Mouse (Mus musculus): ENCODE results near the gene F12. TPM values are rescaled to one million over a fixed set of nuclear protein-coding genes. Genes with fewer than 3 reads are reported as not detected.
"Not testable (repeated sequence)": the region's sequence is repeated elsewhere in the genome, so short reads cannot be mapped to it uniquely, and the experiment has no call there.

Gene F12
- total RNA-seq, 1 experiment from 2014 or later = not detected

DNA sequence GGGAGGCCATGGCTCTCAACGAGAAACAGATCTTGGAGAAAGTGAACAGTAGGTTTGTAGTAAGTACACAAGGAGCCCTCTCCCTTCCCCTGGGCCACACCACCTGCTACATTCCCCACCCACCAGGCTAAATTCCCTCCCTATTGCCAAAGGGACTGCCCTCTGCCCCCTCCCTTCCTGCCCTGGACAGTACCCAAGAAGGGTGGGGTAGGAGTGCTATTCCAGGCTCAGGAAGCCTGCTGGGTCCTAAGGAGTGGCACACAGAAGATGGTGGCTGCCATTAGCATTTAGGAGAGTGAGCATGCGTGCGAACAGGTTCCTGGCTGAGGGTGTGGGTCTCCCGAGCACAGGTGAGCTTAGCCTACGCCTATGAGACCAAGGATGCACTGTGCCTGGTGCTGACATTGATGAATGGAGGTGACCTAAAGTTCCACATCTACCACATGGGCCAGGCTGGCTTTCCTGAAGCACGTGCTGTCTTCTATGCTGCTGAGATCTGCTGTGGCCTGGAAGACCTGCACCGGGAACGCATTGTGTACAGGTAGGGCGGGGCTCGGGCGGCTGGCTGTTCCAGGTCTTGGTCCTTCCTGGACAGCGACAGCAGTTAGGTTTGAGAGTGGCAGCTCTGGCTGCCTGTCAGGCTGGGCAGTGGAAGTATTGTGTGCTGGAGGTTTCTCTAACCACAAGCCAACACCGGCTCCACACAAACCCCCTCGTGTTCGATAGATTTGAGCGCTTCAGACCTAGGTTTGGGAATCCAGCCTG is 25.4 kb upstream of the F12 start:
- no peak for ATAC-seq (replicated peaks in 1 of 2; ENCODE audit: insufficient read depth in 1 of 2, low FRiP score in 2 of 2, low TSS enrichment in 1 of 2, low read depth in 1 of 2, poor library complexity in 2 of 2, severe bottlenecking in 2 of 2)

DNA sequence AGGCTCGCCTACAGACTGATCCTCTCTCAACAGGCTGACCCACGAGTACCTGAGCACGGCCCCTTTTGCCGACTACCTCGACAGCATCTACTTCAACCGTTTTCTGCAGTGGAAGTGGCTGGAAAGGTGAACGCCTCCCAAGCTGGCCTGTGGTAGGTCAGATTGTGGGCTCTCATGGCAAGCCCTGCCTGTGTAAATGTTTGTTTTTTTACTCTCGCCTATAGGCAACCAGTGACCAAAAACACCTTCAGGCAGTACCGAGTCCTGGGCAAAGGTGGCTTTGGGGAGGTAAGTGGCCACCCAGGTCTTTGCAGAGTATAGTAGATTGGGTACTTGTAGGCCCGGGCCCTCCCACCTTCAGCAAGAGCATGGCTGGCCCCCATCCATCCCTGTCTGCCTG is 24.7 kb upstream of the F12 start:
- ATAC-seq (replicated peaks in 1 of 2; ENCODE audit: insufficient read depth in 1 of 2, low FRiP score in 2 of 2, low TSS enrichment in 1 of 2, low read depth in 1 of 2, poor library complexity in 2 of 2, severe bottlenecking in 2 of 2) = no peak

DNA sequence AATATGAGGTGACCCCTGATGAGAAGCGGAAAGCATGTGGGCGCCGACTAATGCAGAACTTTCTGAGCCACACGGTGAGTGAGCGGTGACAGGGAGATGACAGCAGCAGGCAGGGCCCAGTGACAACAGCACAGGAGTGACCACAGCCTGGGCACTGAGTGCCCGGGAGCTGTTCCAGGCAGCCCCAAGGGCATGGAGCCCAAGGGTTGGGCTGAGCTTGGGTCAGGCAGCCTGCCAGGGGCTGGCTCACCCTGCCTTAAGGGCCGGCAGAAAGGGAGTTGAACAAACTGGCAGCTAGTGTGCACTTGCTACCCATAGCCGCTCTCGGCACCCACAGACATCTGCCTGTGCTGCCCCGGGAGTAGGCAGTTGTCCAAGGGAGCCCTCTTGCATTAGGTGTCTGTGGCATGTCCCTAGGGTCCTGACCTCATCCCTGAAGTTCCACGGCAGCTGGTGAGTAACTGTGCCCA is 24.0 kb upstream of the F12 start:
- ATAC-seq (replicated peaks in 1 of 2; ENCODE audit: insufficient read depth in 1 of 2, low FRiP score in 2 of 2, low TSS enrichment in 1 of 2, low read depth in 1 of 2, poor library complexity in 2 of 2, severe bottlenecking in 2 of 2) = no peak

DNA sequence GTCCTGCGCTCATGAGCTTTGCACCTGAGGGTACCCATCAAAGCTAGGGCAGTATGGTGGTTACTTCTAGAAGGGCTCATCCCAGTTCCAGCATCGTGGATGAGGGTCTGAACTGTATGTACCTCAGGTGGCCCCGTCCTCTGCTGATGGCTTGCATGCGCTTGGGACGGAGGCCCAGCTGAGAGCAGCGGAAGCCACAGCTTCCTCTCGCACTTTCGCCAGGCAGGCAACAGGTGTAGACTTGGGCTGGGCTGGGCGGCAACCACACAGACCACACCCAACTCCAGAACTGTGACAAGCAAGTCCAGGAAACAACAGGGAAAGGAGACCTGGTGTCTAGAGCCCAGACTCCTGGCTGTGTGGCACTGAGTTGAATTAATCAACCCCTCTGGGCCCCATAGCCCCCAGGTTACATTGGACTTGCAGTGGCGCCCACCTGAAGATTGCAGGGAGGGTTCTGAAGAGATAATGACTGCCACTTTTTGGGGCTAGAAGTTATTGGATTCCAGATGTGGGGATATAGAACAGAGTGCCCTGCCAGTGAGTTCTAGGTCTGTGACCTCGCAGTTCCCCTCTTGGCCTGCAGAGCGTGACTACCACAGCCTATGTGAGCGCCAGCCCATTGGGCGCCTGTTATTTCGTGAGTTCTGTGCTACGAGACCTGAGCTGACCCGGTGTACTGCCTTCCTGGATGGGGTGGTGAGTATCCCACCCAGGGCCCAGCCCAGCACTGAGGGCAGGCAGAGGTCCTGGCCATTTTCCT is 23.3 kb upstream of the F12 start:
- peak; percentile 8 to 22; a peak in 2 of 4 replicates for ATAC-seq (replicated peaks in 1 of 2; ENCODE audit: insufficient read depth in 1 of 2, low FRiP score in 2 of 2, low TSS enrichment in 1 of 2, low read depth in 1 of 2, poor library complexity in 2 of 2, severe bottlenecking in 2 of 2)

DNA sequence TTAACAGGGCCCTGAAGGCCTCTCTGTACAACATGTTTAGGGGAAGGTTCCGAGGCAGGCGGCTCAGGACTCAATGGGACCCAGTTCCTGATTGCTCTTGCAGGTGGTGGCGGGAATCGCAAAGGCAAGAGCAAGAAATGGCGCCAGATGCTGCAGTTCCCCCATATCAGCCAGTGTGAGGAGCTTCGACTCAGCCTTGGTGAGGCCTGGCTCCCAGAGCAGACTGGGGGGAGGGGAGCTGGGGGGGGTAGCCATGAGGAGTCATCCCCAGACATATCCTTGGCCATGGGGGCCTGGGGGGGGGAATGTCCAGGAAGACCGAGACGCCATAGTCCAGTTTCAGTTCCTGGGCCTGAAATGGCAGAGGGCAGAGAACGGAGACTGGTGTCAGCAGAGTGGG is 22.6 kb upstream of the F12 start:
- ATAC-seq (replicated peaks in 1 of 2; ENCODE audit: insufficient read depth in 1 of 2, low FRiP score in 2 of 2, low TSS enrichment in 1 of 2, low read depth in 1 of 2, poor library complexity in 2 of 2, severe bottlenecking in 2 of 2) = no peak

DNA sequence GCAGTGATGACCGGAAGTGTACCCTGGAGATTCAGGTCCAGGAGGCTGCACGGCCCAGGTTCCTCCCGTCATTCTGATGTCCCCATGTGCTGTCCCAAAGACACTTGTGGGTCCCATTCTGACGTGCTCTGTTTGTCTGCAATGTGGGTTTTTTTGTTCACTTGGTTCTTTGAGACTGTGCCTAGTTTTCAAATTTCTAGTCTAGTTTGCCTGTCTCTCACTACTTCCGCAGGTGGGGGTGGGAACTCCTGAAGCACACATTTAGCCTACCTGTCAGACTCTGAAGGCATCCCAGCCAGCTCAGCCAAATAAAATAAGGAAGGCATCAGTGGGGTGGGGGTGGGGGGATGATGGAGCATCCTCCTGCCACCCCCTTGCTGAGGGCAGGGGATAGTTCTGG is 21.5 kb upstream of the F12 start:
- no peak for ATAC-seq (replicated peaks in 1 of 2; ENCODE audit: insufficient read depth in 1 of 2, low FRiP score in 2 of 2, low TSS enrichment in 1 of 2, low read depth in 1 of 2, poor library complexity in 2 of 2, severe bottlenecking in 2 of 2)

DNA sequence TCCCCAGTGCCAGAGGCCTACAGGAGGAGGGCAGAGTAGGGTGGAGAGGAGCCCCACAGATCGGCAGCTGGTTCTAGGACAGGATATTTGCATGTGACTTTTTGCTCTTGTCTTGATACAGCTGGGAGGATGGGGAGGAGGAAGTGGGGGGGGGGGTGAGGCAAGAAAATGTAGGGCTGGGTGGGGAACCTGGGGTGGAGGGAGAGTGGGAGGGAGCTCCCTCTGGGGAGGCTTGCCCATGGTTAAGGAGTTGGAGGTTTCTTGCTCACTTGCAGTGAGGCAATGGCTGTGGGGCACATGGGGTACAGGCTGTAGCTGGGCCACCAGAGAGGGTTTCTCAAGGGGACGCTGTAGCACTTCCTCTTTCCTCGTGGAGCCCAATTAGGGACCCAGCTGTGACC is 20.9 kb upstream of the F12 start:
- peak; percentile 30 to 38; a peak in 3 of 4 replicates for ATAC-seq (replicated peaks in 1 of 2; ENCODE audit: insufficient read depth in 1 of 2, low FRiP score in 2 of 2, low TSS enrichment in 1 of 2, low read depth in 1 of 2, poor library complexity in 2 of 2, severe bottlenecking in 2 of 2)

DNA sequence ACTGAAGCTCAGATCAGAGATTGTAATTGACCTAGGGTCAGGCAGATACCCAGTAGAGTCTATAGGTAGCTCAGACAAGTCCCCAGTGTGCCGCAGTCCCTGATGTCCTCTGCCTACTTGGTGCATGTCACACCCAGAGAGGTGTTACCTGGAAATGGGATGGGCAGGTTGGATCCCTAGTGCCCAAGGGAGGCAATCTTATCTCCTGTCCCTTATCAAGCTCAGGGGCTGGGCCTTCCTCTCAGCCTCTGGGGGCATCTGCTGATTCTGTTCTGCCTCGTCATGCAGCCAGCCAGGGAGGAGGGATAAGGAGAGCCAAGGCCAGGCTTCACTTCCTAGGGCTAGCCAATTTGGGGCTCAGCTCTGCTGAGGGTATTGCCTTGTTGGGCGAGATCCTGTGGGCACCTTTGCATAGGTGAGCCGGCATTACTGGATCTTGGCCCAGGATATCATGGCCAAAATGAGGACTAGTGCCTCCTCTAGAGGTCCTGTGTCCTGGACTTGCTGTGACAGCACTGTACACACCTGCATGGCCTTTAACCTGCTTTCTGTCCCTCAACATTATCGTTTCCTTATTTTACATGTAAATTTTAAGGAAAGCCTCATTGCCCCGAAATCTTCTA is 20.0 kb upstream of the F12 start:
- no peak for ATAC-seq (replicated peaks in 1 of 2; ENCODE audit: insufficient read depth in 1 of 2, low FRiP score in 2 of 2, low TSS enrichment in 1 of 2, low read depth in 1 of 2, poor library complexity in 2 of 2, severe bottlenecking in 2 of 2)

DNA sequence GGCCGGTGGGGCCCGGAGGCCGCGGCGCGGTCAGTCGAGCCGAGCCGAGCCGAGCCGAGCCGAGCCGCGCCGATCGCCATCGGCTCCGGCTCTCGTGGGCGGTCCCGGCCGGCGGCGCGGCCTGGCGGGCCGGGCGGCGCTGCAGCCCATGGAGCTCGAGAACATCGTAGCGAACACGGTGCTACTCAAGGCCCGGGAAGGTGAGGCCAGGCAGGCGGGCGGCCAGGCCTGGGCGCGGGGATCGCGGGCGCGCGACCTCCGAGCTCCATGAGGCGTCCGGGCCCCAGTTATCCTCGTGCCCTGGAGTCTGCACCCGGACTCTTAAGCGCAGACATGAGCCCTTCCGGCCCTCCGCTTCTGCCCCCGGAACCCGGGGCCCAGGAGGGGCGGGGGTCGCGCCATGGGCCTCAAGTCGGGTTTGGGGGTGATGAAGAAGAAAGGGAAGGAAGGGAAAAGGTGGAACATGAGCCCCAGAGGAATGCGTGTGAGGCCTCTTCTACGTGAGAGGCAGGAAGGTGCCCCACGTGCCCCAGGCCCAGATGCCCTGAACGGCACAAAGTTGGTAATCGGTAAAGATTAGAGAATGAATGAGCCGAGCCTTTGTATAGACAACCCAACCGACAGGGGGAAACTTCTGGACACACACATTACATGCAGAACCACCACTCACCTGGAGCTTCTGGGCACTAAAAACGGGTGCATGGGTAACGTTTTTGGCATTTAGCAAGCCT is 18.9 kb upstream of the F12 start:
- no peak for ATAC-seq (replicated peaks in 1 of 2; ENCODE audit: insufficient read depth in 1 of 2, low FRiP score in 2 of 2, low TSS enrichment in 1 of 2, low read depth in 1 of 2, poor library complexity in 2 of 2, severe bottlenecking in 2 of 2)

DNA sequence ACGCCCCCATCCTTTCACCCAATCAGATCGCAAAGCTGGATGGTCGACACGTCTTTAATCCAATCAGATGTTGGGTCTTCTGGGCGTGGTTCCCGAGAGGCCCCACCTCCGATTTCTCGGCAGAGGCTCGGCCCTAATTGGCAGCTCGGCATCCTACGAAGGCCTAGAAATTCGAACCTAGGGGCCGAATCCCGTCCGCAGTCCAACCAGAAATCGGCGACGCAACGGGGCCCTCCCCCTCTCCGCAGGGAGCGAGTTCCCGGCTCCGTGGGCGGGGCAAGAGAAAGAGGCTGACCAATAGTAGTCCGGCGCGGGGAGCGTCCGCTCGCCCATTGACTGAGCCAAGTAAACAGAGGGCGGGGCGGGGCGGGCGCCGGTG is 18.3 kb upstream of the F12 start, which contains the start of gene Grk6:
Grk6 (plus strand) TSS at position 136 of the 379 bp plus-strand sequence.
- ATAC-seq (replicated peaks in 1 of 2; ENCODE audit: insufficient read depth in 1 of 2, low FRiP score in 2 of 2, low TSS enrichment in 1 of 2, low read depth in 1 of 2, poor library complexity in 2 of 2, severe bottlenecking in 2 of 2) = peak; percentile 85

DNA sequence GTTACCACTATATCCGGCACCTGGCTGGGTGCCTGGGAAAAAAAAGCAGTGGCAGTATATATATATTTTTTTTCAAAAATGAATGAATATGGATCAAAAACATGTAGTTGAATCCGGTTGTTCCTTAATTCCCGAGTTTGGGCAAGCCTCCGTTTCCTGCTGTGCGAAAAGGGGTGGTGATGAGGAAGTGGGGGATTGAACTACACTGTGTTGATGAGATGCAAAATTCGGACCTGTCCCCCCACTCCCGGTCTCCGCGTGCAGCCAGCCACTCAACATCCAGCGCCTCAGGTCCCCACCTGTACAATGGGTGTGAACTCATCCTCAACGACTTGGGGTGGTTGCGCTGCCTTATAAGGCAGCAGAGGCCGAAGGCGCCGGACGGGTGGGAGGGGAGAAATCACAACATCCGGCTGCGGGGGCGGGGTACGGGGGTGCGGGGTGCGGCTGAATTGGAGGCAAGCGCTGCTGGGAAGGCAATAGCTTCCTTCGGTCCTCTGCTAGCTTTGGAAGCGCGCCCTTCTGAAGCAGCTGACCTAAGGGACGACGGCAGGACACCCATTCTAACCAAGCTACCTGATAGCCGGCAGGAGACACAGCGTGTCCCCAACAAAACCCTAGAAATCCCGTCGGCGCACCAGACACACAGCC is 17.8 kb upstream of the F12 start:
- peak; percentile 14 to 34; a peak in 3 of 4 replicates for ATAC-seq (replicated peaks in 1 of 2; ENCODE audit: insufficient read depth in 1 of 2, low FRiP score in 2 of 2, low TSS enrichment in 1 of 2, low read depth in 1 of 2, poor library complexity in 2 of 2, severe bottlenecking in 2 of 2)

DNA sequence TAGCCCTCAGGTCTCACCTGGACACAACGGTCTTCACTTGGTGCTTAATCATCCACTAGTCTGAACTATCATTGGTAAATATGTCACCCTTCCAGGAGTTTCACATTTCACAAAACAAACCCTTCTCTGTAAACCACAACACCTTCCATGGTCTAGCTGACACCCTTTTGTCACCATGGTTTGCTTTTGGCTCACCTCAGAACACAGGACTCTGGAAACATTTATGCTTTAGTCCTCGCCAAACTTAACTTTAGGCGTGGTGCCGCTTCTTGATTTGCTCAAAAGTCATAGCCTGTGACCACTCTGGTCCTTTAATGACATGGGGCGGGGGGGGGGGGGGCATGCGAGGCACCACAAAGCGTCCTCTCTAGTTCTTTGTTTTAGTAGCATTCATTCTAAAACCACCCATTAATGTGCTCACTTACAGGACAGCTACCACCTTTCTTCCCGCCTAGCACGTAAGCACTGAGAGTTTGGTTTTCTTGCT is 17.2 kb upstream of the F12 start:
- ATAC-seq (replicated peaks in 1 of 2; ENCODE audit: insufficient read depth in 1 of 2, low FRiP score in 2 of 2, low TSS enrichment in 1 of 2, low read depth in 1 of 2, poor library complexity in 2 of 2, severe bottlenecking in 2 of 2) = no peak

DNA sequence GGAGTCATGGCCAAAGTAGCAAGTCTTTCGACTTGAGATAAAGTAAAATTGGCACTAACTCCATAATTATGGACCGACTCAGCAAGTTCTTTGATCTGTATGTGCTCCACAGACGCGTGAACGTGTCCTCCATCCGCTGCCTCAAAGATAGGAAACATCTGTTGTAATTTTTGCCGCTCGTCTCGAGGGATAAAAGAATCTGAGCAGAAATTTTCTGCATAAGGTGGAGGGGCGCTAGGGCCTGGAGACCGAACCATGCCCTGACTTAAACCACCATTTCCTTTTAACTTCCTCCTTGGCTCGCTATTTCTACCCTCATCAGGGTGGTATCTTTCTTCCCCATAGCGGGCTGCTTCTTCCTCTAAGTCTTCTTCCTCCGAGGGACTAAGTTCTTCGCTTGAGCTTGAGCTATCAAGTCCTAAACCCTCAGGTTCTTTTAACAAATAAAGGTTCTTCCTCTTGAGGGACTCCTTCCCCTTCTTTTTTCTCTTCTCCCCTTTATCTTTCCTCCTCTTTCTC is 10.6 kb upstream of the F12 start:
- not testable (repeated sequence) for ATAC-seq (replicated peaks in 1 of 2; ENCODE audit: insufficient read depth in 1 of 2, low FRiP score in 2 of 2, low TSS enrichment in 1 of 2, low read depth in 1 of 2, poor library complexity in 2 of 2, severe bottlenecking in 2 of 2)

DNA sequence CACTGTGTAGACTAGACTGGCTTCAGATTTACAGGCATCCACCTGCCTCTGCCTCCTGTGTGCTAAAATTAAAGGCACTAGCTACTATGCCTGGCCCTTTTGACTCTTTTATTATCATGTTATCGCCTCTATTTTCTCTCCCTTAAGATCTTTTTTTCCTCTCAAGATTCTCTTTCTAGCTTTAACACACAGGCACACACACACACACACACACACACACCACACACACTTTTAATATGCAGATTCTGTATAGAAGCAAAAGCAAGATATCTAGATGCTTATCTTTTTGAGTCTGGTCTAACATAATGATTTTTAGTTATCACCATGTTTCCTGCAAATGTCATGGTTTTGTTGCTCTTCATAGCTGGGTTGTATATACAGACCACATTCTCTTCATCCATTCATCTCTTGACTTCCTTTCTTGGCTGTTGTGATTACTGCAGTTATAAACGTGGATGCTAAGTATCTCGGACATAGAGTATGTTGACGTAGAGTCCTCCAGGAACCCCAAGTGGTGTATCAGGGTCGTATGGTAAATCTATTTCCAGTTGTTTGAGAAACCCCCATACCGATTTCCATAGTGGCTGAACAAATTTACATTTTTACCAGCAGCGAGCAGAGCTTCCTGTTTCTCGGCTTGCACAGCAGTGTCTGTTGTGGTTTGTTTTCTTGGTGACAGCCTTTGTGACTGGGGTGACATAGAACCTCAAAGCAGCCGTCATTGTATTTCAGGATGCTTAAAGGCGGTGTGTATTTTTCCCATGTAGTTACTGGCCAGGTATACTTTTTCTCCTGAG is 5.5 kb upstream of the F12 start:
- peak; percentile 76 to 84 for ATAC-seq (replicated peaks in 1 of 2; ENCODE audit: insufficient read depth in 1 of 2, low FRiP score in 2 of 2, low TSS enrichment in 1 of 2, low read depth in 1 of 2, poor library complexity in 2 of 2, severe bottlenecking in 2 of 2)

DNA sequence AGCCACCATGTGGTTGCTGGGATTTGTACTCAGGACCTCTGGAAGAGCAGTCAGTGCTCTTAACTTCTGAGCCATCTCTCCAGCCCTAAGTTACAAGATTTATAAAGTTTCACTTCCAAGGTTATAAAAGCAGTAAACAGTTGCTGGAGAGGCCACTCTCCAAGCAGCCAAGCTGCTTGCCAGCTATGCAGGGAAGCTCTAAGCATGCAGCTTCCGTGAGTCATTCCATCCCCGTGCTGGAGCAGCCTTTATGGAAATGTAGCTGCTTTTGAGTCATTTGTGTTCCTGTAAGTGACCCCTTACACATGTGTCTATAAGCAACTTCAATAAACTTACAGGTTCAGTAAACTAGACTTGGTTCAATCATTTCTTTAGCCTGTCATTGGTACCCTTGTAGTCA is 4.0 kb upstream of the F12 start:
- ATAC-seq (replicated peaks in 1 of 2; ENCODE audit: insufficient read depth in 1 of 2, low FRiP score in 2 of 2, low TSS enrichment in 1 of 2, low read depth in 1 of 2, poor library complexity in 2 of 2, severe bottlenecking in 2 of 2) = no peak

DNA sequence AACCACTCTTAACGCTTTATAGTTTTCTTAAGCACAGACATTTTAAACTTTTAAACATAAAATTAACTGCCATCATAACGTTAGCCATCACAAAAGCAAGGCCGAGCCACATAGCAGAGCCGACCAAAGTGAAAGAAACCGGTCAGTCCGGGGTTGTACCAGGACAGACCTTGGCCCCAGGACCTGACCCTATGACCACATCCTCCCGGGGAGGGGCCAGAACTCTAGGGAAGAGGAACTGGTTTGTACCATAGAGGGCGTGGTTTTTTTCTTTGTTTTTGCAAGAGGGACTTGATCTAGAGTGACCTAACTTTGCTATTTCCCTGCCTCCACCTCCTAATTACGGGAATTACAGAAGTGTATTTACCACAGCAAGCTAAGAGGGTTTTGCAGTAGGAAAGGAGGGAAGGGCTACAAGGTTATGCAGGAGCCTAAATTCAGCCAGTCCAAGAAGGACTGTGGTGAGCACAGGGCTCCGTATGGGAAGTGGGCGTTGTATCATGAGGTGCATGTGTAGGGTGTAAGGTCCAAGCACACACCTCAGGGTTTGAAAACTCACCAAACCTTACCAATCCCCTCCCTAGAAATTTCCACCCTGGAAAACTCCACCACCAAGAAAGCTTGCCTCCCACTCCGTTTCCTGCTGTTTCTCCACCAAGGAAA is 2.8 kb upstream of the F12 start:
- ATAC-seq (replicated peaks in 1 of 2; ENCODE audit: insufficient read depth in 1 of 2, low FRiP score in 2 of 2, low TSS enrichment in 1 of 2, low read depth in 1 of 2, poor library complexity in 2 of 2, severe bottlenecking in 2 of 2) = peak; percentile 80 to 86
